Mouse (Mus musculus) spleen, postnatal 36 days (tissue): ENCODE measurements around the gene Shox2.

ENCODE experiments used
- DNase-seq, 2 experiments: peaks; one replicate each; pipeline ENCODE4 v3.0.0; 2022; ENCODE audit warnings: low spot score in 2 of 2, mixed read lengths in 1 of 2

Shox2 gene

DNA sequence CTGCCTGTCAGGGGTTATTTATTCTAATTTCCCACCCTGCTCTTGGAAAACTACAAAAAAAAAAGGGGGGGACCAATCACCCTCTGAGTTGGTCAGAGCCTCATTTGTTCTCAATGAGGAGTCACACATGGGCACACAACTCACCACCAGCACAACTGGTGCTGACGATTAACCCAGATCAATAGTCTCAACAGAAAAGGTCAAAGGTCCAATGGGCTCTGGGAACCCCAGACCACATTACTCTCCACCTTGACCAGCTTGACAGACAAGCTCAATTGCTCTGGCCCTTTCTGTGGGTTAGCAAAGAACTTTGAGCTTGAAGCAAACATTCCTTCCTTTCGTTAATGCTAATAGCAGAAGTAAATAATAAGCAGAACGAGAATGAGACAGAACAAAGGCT is 16.7 kb downstream of the Shox2 start:
- DNase-seq: no peak

DNA sequence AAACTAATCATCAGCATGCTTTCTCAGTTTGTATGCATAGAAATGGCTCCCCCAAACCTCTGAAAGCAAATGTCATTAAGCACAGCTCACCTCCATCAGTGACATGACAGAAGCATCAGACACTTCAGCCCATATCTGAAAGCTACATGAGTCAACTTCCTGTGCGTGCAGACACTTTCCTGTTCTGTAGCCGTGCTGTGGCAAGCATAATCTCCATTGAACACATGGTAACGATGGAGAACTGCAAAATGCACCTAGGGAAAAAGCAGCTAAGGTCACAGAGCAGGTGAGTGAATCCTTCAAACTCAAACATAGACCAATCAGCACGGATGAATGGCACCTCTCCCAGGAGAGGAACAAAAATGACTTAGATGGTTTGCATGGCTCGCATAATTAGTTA is 21.6 kb downstream of the Shox2 start:
- DNase-seq: no peak

DNA sequence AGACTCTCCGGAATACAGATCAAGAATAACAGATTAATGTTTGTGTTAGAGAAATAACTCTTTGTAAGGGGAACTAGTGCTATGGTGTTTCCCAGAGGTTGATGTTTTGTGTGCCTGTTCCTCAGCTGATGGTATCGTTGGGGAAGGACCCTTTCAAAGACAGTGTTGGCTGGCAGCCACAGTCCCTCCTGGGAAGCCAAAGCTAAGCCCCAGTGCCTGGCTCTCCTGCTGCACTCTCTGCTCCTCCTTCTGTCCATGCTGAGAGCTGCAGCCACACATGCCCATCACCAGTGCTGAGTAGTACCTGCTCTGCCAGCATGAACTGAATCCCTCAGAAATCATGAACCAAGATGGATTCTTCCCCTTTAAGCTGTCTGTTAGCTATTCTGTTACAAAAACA is 26.4 kb downstream of the Shox2 start:
- DNase-seq: no peak

DNA sequence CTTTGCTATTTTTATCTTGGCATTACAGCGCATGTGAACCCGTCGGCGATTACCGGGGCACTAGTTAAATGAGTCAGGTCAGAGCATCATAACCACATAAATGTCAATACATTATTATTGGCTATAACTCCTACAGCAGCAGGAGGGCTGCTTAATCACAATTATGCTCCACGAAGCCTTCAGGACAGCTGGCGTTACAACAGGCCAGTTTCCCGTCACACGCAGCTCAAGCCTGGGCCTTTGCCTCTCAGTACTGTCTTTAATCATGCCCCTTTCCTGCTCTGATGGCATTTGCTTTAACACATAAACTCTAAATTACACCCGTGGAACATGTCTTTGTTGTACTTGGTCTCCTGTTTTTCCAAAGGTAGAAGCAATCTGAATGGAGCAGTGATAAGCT is 41.9 kb downstream of the Shox2 start:
- no peak for DNase-seq

DNA sequence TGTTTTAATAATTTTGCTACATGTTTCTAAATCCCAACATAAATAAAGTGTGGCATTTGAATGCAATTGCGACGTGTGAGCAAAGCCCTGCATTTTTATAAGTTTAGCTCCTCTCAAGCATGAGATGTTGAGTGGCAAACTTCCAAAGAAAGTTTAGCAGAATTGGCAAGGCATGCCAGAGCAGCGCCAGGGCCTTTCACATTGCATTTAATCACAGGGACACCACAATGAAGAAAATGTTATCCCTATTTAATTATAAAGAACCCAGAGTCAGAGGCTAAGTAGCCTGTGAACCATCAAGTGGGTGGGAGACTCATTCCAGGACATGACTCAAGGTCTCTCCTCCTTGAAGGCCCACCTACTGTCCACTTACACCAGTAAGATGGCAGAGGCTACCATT is 59.1 kb downstream of the Shox2 start:
- DNase-seq: no peak
